Mouse (Mus musculus): ENCODE results near the gene Csrnp2. TPM values are rescaled to one million over a fixed set of nuclear protein-coding genes. Genes with fewer than 3 reads are reported as not detected.

The Csrnp2 gene
- polyA plus RNA-seq, 1 experiment from 2014 or later = 11.3 TPM

DNA sequence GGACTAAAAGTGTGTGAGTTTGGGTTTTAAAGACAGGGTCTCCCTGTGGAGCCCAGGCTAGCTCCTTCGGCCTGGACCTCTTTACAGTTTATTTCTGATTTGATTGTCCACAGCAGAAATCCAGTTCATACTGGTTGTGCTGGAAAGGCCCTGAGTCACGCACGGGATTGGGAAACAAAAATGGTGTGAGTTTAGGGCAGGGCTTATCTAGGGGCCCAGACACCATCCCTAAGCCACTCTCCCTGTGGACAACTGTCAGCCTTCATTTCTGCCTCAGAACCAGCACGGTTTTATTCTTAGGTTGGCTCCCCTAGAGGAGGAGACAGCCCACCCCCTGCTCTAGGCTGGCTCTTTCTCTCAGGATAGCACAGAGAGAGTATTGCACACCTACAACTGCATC, 62.1 kb downstream of the Csrnp2 start:
- H3K4me3 ChIP-seq (ENCODE audit: low read depth, low read length) = no peak overlapping the region
- no peaks in the 10 kb centered on the region for H3K36me3 ChIP-seq (ENCODE audit: control insufficient read depth, insufficient read depth, low read length)
- no peaks in the 10 kb centered on the region for H3K9me3 ChIP-seq (ENCODE audit: control insufficient read depth, low read length)
- no peak overlapping the region for H3K27ac ChIP-seq (ENCODE audit: low read depth)
- 74% methylated on average over 4 of the region's 4 CpGs for WGBS
- no peak overlapping the region for H3K4me2 ChIP-seq (ENCODE audit: low read length)
- no peaks in the 10 kb centered on the region for H3K27me3 ChIP-seq (replicated peaks; ENCODE audit: control insufficient read depth, insufficient read depth, low read length)
- ATAC-seq (replicated peaks; ENCODE audit: low FRiP score, low TSS enrichment, low read depth) (no peak), DNase-seq (ENCODE audit: low spot score) (no peak)
- no peak overlapping the region for H3K9ac ChIP-seq (ENCODE audit: low read length)
- H3K4me1 ChIP-seq (replicated peaks; ENCODE audit: control insufficient read depth, insufficient read depth, low read length) = no peaks in the 10 kb centered on the region

- no peak for DNase-seq (ENCODE audit: low spot score)
- 67% methylated on average over 11 of the region's 11 CpGs for WGBS
- Histone ChIP-seq H3K27me3 (replicated peaks; ENCODE audit: control insufficient read depth, insufficient read depth, low read length) (peaks cover 4% of the 10 kb centered on the region), H3K4me2 (ENCODE audit: low read length) (no peak overlapping the region), H3K4me3 (ENCODE audit: low read depth, low read length) (no peak overlapping the region), H3K36me3 (ENCODE audit: control insufficient read depth, insufficient read depth, low read length) (no peaks in the 10 kb centered on the region), H3K9ac (ENCODE audit: low read length) (no peak overlapping the region), H3K9me3 (ENCODE audit: control insufficient read depth, low read length) (no peaks in the 10 kb centered on the region), H3K4me1 (replicated peaks; ENCODE audit: control insufficient read depth, insufficient read depth, low read length) (no peaks in the 10 kb centered on the region), H3K27ac (ENCODE audit: low read depth) (no peak overlapping the region)
- no peak for ATAC-seq (replicated peaks; ENCODE audit: low FRiP score, low TSS enrichment, low read depth)
Observed at GRCm38 (mm10) chr15:100429959-100430565, 65.2 kb downstream of the Csrnp2 start.

Other genes starting within 250 kb of the Csrnp2 start
- not detected in 2 replicates for gene Tmprss12, start 214.7 kb downstream of the Csrnp2 start, polyA plus RNA-seq (2014; fragmentation: Nextera tagmentation; extraction: Ambion mirVana)
- 4.1 and 4.7 TPM in 2 replicates for gene Mettl7a1, start 191.3 kb downstream of the Csrnp2 start, polyA plus RNA-seq (2014; fragmentation: Nextera tagmentation; extraction: Ambion mirVana)
- gene Mettl7a3, start 160.6 kb downstream of the Csrnp2 start, polyA plus RNA-seq (2014; fragmentation: Nextera tagmentation; extraction: Ambion mirVana) = 0.12 TPM in 1 of 2 replicates, not detected in the other
- not detected in 2 replicates for gene Methig1, start 142.3 kb downstream of the Csrnp2 start, polyA plus RNA-seq (2014; fragmentation: Nextera tagmentation; extraction: Ambion mirVana)
- not detected in 2 replicates for gene Mettl7a2, start 142.3 kb downstream of the Csrnp2 start, polyA plus RNA-seq (2014; fragmentation: Nextera tagmentation; extraction: Ambion mirVana)
- not detected in 2 replicates for gene Higd1c, start 130.9 kb downstream of the Csrnp2 start, polyA plus RNA-seq (2014; fragmentation: Nextera tagmentation; extraction: Ambion mirVana)
- gene Gm5475, start 73.3 kb downstream of the Csrnp2 start, polyA plus RNA-seq (2014; fragmentation: Nextera tagmentation; extraction: Ambion mirVana) = not detected in 2 replicates
- 17.6 and 20.6 TPM in 2 replicates for gene Slc11a2, start 70.4 kb downstream of the Csrnp2 start, polyA plus RNA-seq (2014; fragmentation: Nextera tagmentation; extraction: Ambion mirVana)
- gene Letmd1, start 26.5 kb downstream of the Csrnp2 start, polyA plus RNA-seq (2014; fragmentation: Nextera tagmentation; extraction: Ambion mirVana) = 38.5 and 40.1 TPM in 2 replicates
- 20.0 and 23.7 TPM in 2 replicates for gene Tfcp2, start 56.5 kb upstream of the Csrnp2 start, polyA plus RNA-seq (2014; fragmentation: Nextera tagmentation; extraction: Ambion mirVana)
- gene Pou6f1, start 104.5 kb upstream of the Csrnp2 start, polyA plus RNA-seq (2014; fragmentation: Nextera tagmentation; extraction: Ambion mirVana) = 6.9 and 7.6 TPM in 2 replicates
- gene Dazap2, start 119.9 kb upstream of the Csrnp2 start, polyA plus RNA-seq (2014; fragmentation: Nextera tagmentation; extraction: Ambion mirVana) = 269 and 284 TPM in 2 replicates
- 31.1 and 36.2 TPM in 2 replicates for gene Smagp, start 141.5 kb upstream of the Csrnp2 start, polyA plus RNA-seq (2014; fragmentation: Nextera tagmentation; extraction: Ambion mirVana)
- gene Bin2, start 174.1 kb upstream of the Csrnp2 start, polyA plus RNA-seq (2014; fragmentation: Nextera tagmentation; extraction: Ambion mirVana) = 5.7 and 6.4 TPM in 2 replicates
- gene Cela1, start 192.4 kb upstream of the Csrnp2 start, polyA plus RNA-seq (2014; fragmentation: Nextera tagmentation; extraction: Ambion mirVana) = 11.9 and 49.9 TPM in 2 replicates
- gene Galnt6, start 233.9 kb upstream of the Csrnp2 start, polyA plus RNA-seq (2014; fragmentation: Nextera tagmentation; extraction: Ambion mirVana) = 1.2 and 1.4 TPM in 2 replicates

Data from intestine, embryonic 14.5 days (tissue).